Mouse (Mus musculus) CH12.LX (cell line): ENCODE measurements around the gene Nhsl2. TPM values are rescaled to one million over a fixed set of nuclear protein-coding genes. Genes with fewer than 3 reads are reported as not detected.

Experiments
- DNase-seq: peaks from one replicate; pipeline ENCODE4 v3.0.0-alpha.2; 2013; ENCODE audit errors: extremely low read depth
- H3K27ac ChIP-seq: 2 replicates; pipeline ENCODE4 v1.5.1; 2012; ENCODE audit warnings: low read depth, mild to moderate bottlenecking, control low read depth, moderate library complexity; ENCODE audit not compliant: insufficient read depth
- H3K27me3 ChIP-seq: replicated peaks from 2 replicates; pipeline ENCODE3; 2012; ENCODE audit warnings: inconsistent platforms
- H3K36me3 ChIP-seq, 2 experiments: replicated peaks in 1 of 2; 2 replicates each; pipeline versions ENCODE3 to v1.6.1; 2012; ENCODE audit warnings: inconsistent platforms in 1 of 2, low read length in 1 of 2, mild to moderate bottlenecking in 1 of 2, mixed read lengths in 1 of 2, moderate library complexity in 1 of 2; ENCODE audit not compliant: control insufficient read depth in 1 of 2, insufficient read depth in 1 of 2
- H3K4me1 ChIP-seq, 2 experiments: 2 replicates each; pipeline ENCODE4 v1.6.1; 2012; ENCODE audit warnings: inconsistent platforms in 1 of 2, moderate library complexity in 1 of 2; ENCODE audit not compliant: insufficient read depth in 2 of 2, control insufficient read depth in 1 of 2
- H3K4me2 ChIP-seq: 2 replicates; pipeline ENCODE4 v1.6.1; 2012; ENCODE audit warnings: low read depth, mild to moderate bottlenecking, control low read depth; ENCODE audit not compliant: poor library complexity, insufficient read depth, severe bottlenecking
- H3K4me3 ChIP-seq, 3 experiments: fragments of 150-350 bp in 1 of 3; sonication (generic) in 1 of 3; replicated peaks in 1 of 3; 2 replicates each; pipeline versions ENCODE3 to v1.5.1; 2011 to 2012; ENCODE audit warnings: low read depth in 2 of 3, low read length in 2 of 3, mild to moderate bottlenecking in 2 of 3, moderate library complexity in 2 of 3, control low read depth in 1 of 3, improper control_type of control experiment in 1 of 3, inconsistent platforms in 1 of 3, mixed read lengths in 1 of 3; ENCODE audit not compliant: poor library complexity in 1 of 3
- H3K79me2 ChIP-seq: replicated peaks from 2 replicates; pipeline ENCODE4 v1.6.1; 2012; ENCODE audit warnings: mild to moderate bottlenecking, moderate library complexity; ENCODE audit not compliant: control insufficient read depth, poor library complexity, insufficient read depth, severe bottlenecking; ENCODE audit errors: extremely low read depth
- H3K9ac ChIP-seq: 2 replicates; pipeline ENCODE4 v1.6.1; 2012; ENCODE audit warnings: low read depth, mild to moderate bottlenecking, control low read depth, moderate library complexity; ENCODE audit not compliant: insufficient read depth
- H3K9me3 ChIP-seq: replicated peaks from 2 replicates; pipeline ENCODE3; 2012; ENCODE audit warnings: low read length, inconsistent platforms, mixed read lengths
- BHLHE40 ChIP-seq: IDR thresholded peaks from 2 replicates; pipeline ENCODE4 v1.6.1; 2011; ENCODE audit warnings: mild to moderate bottlenecking, low read depth, low read length, improper control_type of control experiment
- CHD2 ChIP-seq: IDR thresholded peaks from 2 replicates; pipeline ENCODE4 v1.6.1; 2011; ENCODE audit warnings: low read length, improper control_type of control experiment
- CTCF ChIP-seq, 2 experiments: IDR thresholded peaks in 1 of 2; conservative IDR thresholded peaks in 1 of 2; 2 replicates each; pipeline ENCODE4 v1.5.1; 2011 to 2012; ENCODE audit warnings: low read depth in 2 of 2, low read length in 2 of 2, improper control_type of control experiment in 1 of 2, inconsistent platforms in 1 of 2, mild to moderate bottlenecking in 1 of 2, moderate library complexity in 1 of 2
- ETS1 ChIP-seq: conservative IDR thresholded peaks from 2 replicates; pipeline ENCODE4 v1.6.1; 2012; ENCODE audit warnings: low read depth, mild to moderate bottlenecking, inconsistent platforms, low read length, improper control_type of control experiment, moderate library complexity
- HCFC1 ChIP-seq: IDR thresholded peaks from 2 replicates; pipeline ENCODE4 v1.6.1; 2012; ENCODE audit warnings: low read depth, mild to moderate bottlenecking, inconsistent platforms, low read length, improper control_type of control experiment
- IRF4 ChIP-seq: IDR thresholded peaks from 2 replicates; pipeline ENCODE4 v1.6.1; 2014; ENCODE audit warnings: low read depth, mild to moderate bottlenecking, inconsistent platforms, low read length, improper control_type of control experiment
- JUND ChIP-seq: conservative IDR thresholded peaks from 2 replicates; pipeline ENCODE4 v1.6.1; 2011; ENCODE audit warnings: low read depth, low read length, improper control_type of control experiment
- MAFK ChIP-seq: IDR thresholded peaks from 2 replicates; pipeline ENCODE4 v1.6.1; 2011; ENCODE audit warnings: low read length, improper control_type of control experiment; ENCODE audit not compliant: insufficient replicate concordance
- MAX ChIP-seq: IDR thresholded peaks from 2 replicates; pipeline ENCODE4 v1.6.1; 2011; ENCODE audit warnings: low read length, improper control_type of control experiment
- MXI1 ChIP-seq: IDR thresholded peaks from 2 replicates; pipeline ENCODE4 v1.6.1; 2011; ENCODE audit warnings: mild to moderate bottlenecking, low read depth, low read length, improper control_type of control experiment
- NELFE ChIP-seq: IDR thresholded peaks from 2 replicates; pipeline ENCODE4 v1.6.1; 2011; ENCODE audit warnings: low read depth, low read length, improper control_type of control experiment
- POLR2A ChIP-seq: IDR thresholded peaks from 2 replicates; pipeline ENCODE4 v1.6.1; 2011; ENCODE audit warnings: low read depth, mild to moderate bottlenecking, improper control_type of control experiment, low read length
- RAD21 ChIP-seq: IDR thresholded peaks from 2 replicates; pipeline ENCODE4 v1.6.1; 2011; ENCODE audit warnings: low read depth, mild to moderate bottlenecking, low read length, improper control_type of control experiment, moderate library complexity
- SIN3A ChIP-seq: IDR thresholded peaks from 2 replicates; pipeline ENCODE4 v1.6.1; 2012; ENCODE audit warnings: low read length, improper control_type of control experiment, inconsistent platforms
- TBP ChIP-seq: conservative IDR thresholded peaks from 2 replicates; pipeline ENCODE4 v1.6.1; 2011; ENCODE audit warnings: low read depth, low read length, improper control_type of control experiment
- USF2 ChIP-seq: conservative IDR thresholded peaks from 2 replicates; pipeline ENCODE4 v1.6.1; 2011; ENCODE audit warnings: low read depth, low read length, improper control_type of control experiment
- ZC3H11A ChIP-seq: IDR thresholded peaks from 2 replicates; pipeline ENCODE4 v1.6.1; 2012; ENCODE audit warnings: low read depth, mild to moderate bottlenecking, inconsistent platforms, low read length, improper control_type of control experiment
- ZMIZ1 ChIP-seq: IDR thresholded peaks from 2 replicates; pipeline ENCODE4 v1.6.1; 2012; ENCODE audit warnings: low read depth, mild to moderate bottlenecking, inconsistent platforms, low read length, improper control_type of control experiment
- ZNF384 ChIP-seq: IDR thresholded peaks from 2 replicates; pipeline ENCODE4 v1.6.1; 2012; ENCODE audit warnings: low read depth, low read length, improper control_type of control experiment, inconsistent platforms
- dilution Hi-C: fragments of 300-500 bp; cut with MboI; formaldehyde crosslinking; loops from 2 replicates; pipeline ENCODE4 v1.14.3; 2020; ENCODE audit warnings: low sequenced_read_pairs; ENCODE audit not compliant: extremely low pct_unique_long_range_greater_than_20kb, extremely low pct_ligation_motif_present
- in situ Hi-C: fragments of 300-500 bp; cut with MboI; formaldehyde crosslinking; loops from 3 replicates; pipeline ENCODE4 v1.14.3; 2019; ENCODE audit warnings: low sequenced_read_pairs, low pct_ligation_motif_present, low pct_unique_long_range_greater_than_20kb, mixed read lengths
- polyA plus RNA-seq: library from polyadenylated mRNA; unstranded; fragments of >175 nt; gene quantifications from 2 replicates; pipeline ENCODE4 v1.2.1, GENCODE M21; 2012; ENCODE audit warnings: low read depth; ENCODE audit not compliant: insufficient read length
- total RNA-seq, 2 experiments: library from RNA; depleted of rRNA; stranded (reverse); fragments of 300-350 nt in 1 of 2; fragments of >200 nt in 1 of 2; gene quantifications; 2 replicates each; pipeline ENCODE4 v1.2.3; 2012 to 2014

Nhsl2 gene
- total and polyA plus RNA-seq, 3 experiments, result 0.10 to 0.17 TPM; not detected in 1

DNA sequence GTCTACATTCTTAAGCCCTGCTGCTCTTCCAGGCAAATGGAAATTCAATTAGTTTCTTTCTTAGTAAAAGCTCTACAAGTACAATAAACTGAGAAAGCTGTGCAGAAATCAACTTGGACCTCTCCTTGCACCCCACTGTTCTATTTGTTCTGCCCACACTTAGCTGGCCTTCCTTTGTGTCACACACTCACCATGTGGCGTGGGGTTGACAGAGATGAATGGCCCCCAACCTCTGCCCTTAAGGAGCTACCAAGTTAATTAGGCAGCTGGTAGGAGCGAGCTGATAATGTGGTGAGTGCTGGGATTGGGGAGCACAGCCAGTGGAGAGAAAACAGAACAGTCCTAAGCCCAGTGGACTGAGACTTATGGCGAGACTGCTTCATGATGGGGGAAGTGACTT, 127.7 kb downstream of the Nhsl2 start:
- Histone ChIP-seq H3K9ac (no peak overlapping the region), H3K4me2 (no peak overlapping the region)
- no peak for TF ChIP-seq CTCF (conservative IDR thresholded peaks at IDR 0.05 in 1 of 2, IDR thresholded peaks at IDR 0.05 in 1 of 2; ENCODE audit: low read depth in 2 of 2, low read length in 2 of 2)
- no peak for TF ChIP-seq IRF4
- no peak for TF ChIP-seq RAD21
- TF ChIP-seq NELFE, result no peak
- no peak for TF ChIP-seq ZNF384
- TF ChIP-seq JUND, result no peak
- TF ChIP-seq POLR2A, result no peak
- no peak for TF ChIP-seq HCFC1
- TF ChIP-seq MAFK, result no peak
- TF ChIP-seq ZC3H11A, result no peak
- TF ChIP-seq, all 38 proteins: peak for 0
- Histone ChIP-seq H3K9me3 (no peaks in the 10 kb centered on the region), H3K4me1 (no peaks in the 10 kb centered on the region), H3K27me3 (no peaks in the 10 kb centered on the region), H3K27ac (no peak overlapping the region), H3K36me3 (no peaks in the 10 kb centered on the region), H3K4me3 (no peak overlapping the region), H3K79me2 (no peaks in the 10 kb centered on the region)
- DNase-seq, result no peak
- dilution Hi-C loops, result no loop called here
- in situ Hi-C loops, result no loop called here

DNA sequence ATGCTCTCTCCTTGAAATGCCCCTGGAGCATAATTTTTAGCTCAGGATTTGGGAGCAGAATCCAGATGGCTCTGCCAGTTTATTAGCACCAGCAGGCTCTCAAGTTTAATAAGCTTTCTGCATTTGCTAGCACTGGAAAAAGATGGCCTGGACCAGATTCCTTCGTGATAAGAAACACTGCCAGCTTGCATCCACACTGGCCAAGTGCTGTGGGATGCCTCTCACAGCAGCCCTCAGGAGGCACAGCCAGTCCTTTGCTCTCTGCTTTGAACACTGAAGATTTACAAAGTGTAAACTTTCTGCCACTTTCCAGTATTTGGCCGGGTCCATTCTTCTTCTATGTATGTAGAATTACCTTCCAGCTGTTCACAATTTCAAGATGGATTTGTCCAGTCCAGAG, 129.7 kb downstream of the Nhsl2 start:
- Histone ChIP-seq H3K9ac (no peak overlapping the region), H3K36me3 (no peaks in the 10 kb centered on the region), H3K4me2 (no peak overlapping the region), H3K4me3 (no peak overlapping the region), H3K27me3 (no peaks in the 10 kb centered on the region), H3K9me3 (no peaks in the 10 kb centered on the region), H3K27ac (no peak overlapping the region), H3K79me2 (no peaks in the 10 kb centered on the region), H3K4me1 (no peaks in the 10 kb centered on the region)
- DNase-seq, result no peak
- in situ Hi-C loops, result no loop called here
- TF ChIP-seq ETS1 (no peak), ZC3H11A (no peak), CHD2 (no peak), MAFK (no peak), TBP (no peak), BHLHE40 (no peak), MXI1 (no peak), SIN3A (no peak), USF2 (no peak), CTCF (conservative IDR thresholded peaks at IDR 0.05 in 1 of 2, IDR thresholded peaks at IDR 0.05 in 1 of 2; ENCODE audit: low read depth in 2 of 2, low read length in 2 of 2) (no peak), ZMIZ1 (no peak), MAX (no peak)
- dilution Hi-C loops, result no loop called here
